Mouse (Mus musculus): ENCODE measurements at regions not wholly inside any gene's neighbourhood (a gene's known extent, or its start where the extent isn't known, plus 50 kb on each side); places are given as distances from the start of the nearest gene placed in this dataset.

DNA sequence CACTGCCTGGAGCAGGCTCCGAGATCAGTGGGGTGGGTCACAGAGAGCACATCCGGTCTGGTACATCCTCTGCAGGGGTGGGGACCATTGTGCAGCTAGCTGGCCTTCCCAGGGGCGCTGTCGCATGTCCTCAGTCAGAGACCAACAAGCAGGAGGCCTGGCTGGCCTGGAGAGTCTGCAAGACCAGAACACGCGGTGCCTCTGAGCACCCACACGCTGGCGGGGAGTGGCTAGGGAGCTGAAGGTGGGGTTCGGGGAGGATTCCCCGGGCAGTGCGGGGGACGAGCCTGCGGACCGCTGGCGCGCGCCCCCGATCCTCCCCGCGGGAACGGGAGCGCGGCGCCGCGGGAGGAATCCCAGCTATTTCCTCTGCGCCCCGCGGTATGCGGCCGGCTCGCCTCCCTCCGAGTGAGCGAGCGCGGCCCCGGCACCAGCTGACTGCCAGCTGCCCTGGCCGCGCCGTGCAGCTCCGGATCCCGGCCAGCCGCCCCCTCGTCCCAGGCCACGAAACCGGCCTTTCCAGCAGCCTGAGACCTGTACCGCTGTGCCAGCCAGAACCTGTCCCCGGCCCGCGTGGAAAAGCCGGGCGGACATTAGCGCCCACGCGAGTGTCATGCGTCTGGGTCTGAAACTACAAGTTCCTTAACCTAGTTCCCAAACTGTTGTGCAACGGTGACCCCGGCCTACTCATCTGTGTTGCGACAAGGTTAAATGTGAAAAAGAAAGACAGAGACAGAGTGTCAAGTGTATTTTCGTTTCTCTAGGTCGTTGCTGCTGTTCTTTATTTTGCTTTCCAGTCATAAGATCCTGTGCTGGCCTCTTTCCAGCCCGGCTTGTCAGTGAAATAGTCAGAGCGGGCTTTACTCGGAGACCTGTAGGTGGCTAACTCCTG is 61.2 kb downstream of the Pkdcc start:
- DNase-seq: peak; percentile 63

DNA sequence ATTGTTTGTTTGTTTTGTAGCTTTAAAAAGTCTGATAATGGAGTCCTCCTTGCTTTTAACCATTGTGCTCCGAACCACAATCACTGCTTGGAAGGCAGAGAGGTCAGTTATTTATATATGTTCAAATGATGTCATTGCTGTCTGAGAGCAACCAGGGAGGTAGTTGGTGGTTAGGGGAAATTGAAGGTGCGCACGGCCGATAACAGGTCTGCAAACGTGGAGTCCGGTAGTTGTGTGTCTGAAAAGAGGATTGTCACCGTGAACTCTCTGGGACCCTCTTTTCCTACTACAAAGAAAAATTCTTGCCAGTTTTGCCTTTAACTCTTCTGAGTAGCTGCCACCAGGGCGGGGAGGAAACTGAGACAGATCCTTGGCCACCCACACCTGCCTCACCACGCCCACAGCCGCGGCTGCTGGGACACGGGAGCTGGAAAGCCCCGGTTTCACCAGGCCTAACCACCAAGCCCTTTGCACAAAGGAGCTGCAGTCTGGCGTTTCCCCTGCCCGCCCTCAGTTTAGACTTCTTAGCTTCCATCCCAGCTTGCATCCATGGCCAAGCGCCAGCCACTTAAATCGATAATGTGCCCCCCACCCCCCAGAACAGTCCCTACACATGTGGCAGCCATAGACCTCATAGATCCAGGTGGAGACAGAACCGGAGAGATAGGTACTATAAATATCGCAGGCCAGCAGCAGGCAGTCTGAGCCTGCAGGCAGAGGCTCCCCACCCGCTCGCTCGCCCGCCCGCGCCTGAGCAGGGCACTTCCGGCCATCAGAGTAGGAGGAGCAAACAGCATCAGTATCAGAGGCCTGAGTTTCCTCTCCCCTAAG is 62.2 kb downstream of the Pkdcc start:
- peak; percentile 68 for DNase-seq

DNA sequence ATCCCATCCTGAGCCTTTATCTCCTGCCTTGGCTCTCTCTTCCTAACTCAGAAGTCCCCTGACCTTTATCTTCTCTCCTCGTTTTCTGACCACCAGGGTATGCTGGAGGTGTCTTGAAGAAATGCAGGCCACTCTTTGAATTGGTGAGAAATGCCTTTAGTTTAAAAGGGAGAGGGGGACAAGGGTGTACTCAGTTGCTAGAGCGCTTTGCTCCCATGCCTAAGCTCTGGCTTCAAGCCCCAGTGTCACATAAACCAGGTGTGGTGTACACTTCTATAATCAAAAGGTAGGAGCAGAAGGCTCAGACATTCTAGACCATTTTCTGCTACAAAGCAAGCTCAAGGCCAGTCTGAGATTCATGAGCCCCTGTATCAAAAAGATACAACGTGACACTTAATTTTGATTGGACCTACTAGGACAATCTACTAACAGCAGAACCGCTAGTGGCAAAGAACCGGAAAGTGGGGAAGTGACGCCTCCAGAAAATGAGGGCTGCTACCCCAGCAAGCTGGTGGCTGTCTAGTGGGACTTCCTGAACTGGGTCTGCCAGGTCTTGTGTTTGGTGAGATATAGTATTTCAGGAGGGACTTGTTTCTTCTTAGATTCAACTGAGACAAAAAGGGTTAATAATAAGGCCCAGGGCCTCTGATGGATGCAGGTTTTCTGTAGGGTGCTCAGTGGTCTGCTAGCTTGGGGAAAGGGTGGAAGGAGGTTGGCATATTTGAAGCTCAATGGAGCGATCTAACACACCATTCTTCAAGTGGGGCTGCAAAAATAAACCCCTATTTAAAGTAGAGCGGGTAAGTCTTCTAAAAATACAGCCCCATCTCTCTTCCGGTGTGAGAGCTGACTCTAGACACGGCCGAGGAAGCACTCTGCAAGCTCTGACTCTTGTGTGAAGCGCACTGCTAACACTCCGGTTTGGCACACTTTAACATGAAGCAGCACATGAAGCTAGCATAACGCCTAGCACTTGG is 63.1 kb downstream of the Pkdcc start:
- no peak for DNase-seq

DNA sequence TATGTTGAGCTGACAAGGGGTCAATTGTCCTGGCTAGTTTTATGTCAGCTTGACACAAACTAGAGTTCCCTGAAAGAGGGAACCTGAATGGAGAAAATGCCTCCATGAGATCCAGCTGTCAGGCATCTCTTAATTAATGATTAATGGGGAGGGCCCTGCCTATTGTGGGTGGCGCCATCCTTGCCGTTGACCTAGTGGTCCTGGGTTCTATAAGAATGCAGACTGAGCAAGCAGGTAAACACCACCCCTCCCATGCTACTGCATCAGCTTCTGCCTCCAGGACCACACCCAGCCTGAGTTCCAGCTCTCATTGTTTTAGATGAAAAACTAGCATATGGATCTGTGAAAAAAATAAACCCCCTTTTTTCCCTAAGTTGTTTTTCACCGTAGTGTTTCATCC is 67.4 kb upstream of the Eml4 start:
- no peak for DNase-seq

DNA sequence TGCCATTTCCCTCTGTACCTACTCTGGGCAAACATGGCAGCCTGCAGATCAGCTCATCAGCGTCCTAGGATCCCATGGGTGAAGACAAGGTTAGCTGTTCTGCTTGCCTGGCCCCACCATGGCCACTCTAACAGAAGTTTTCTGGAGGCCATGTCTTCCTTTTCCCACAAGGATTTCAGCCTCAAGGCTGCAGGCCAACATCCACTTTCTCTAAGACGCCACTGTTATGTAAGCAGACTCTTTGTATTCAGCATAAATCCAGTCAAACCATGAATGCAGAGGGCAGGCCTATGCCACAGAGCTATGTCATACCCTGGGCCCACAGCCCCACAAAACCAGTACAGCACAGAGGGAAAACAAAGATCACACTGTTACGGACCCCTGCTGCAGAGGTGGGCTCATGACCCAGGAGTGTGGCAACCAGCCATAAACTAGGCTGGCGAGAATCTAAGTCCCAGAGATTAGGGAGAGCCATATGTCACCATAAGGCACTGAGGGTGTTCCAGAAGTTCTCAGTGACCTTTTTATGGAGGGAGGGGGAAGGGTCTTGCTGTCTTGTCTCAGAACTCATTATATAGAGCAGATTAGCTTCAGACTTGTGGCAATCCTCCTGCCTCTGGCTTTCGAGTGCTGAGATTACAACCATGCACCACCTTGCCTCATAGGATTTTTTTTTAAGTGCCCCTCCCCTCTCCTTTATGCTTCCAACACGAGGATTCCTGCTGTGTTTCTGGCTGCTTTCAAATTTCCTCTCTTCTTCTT is 63.2 kb upstream of the Eml4 start:
- DNase-seq: no peak

DNA sequence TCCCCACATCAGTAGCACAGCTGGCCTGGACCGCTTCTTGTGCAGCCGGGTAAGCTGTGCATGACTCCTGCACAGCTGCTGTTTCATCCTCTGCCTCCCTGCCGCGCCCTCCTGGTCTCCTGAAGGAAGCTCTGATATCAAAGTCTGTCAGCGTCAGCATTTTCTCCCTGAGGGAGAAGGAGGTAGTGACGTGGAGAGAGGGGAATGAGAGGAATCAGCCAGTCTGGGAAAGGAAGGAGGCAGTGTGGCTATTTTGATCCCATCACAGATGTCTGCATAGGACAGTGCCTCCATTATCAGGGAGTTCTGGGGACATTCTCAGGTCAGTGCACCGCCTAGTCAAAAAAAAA is 62.6 kb upstream of the Eml4 start:
- DNase-seq: peak; percentile 49

DNA sequence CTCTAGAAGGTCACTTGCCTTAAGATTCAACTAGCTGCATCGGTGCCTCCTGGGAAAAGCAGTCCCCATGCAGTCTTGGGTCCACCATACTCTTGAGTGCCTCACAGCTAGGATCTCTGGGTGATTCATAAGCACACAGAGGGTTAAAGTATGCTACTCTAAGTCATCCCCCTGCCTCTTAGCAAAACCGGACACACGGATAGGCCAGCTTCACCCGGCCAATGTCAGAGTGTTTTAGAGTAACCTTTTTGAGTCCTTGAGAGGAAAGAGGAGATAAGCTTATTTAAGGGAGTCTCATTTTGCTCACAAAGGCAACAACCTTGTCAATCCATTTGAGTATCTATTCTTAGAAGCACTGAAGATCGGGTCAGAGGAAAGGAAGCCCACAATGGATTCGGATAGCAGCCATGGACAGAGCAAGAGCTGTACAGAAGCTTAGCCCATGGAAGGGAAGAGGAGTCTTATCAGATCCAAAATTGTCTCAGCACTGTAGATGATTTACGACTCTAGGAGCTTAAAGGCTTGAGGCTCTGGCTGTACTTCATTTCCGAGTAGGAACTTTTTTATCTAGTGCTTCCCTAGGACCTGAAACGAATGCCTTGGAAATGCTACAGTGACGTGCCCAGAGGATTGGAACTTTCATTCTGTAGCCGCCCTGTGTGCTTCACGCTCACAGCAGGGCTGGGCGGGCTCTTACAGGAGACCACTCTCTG is 55.0 kb upstream of the Eml4 start:
- DNase-seq: no peak

DNA sequence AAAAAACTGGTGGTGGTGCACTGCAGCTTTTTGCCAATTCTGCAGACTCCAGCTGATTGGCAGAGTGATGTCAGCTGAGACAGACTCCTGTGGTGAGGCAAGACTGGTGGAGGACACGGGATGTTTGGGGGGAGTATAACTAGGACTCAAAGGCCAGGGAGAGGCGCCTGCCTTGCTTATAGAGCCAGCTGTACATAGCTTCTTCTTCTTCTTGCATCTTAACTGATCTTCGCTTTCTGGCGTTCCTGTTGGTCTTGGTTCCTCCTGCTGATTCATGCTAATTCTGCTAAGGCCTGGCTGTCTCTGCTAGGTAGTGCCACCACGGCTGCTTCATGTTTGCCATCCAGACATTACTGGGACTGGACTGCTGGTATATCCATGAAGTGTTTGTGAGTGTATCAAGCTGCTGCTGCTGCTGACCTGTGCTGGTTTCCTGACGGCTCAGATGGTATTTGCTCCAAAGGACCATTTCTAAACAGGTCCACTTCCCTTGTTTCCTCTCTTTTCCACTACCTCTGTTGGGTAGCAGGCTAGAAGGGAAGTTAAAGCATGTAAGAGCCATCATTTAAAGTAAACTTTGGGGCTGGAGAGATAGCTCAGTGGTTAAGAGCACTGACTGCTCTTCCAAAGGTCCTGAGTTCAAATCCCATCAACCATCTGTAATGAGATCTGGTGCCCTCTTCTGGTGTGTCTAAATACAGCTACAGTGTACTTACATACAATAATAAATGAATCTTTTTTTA is 53.2 kb upstream of the Eml4 start:
- no peak for DNase-seq

All from liver (tissue).